Mouse (Mus musculus) kidney, adult 2 months (tissue): ENCODE measurements around the gene Pnpla3. TPM values are rescaled to one million over a fixed set of nuclear protein-coding genes. Genes with fewer than 3 reads are reported as not detected.

ENCODE experiments used
- DNase-seq: peaks from one replicate; pipeline ENCODE4 v3.0.0; 2021
- H3K27ac ChIP-seq: fragments of 200-500 bp; 2 replicates; pipeline ENCODE4 v1.5.1; 2012; ENCODE audit warnings: low read depth, low read length, control low read depth, inconsistent platforms; ENCODE audit not compliant: insufficient read depth
- H3K27me3 ChIP-seq: fragments of 200-500 bp; replicated peaks from 2 replicates; pipeline ENCODE4 v1.6.1; 2012; ENCODE audit warnings: mild to moderate bottlenecking, moderate library complexity, low read length, inconsistent platforms; ENCODE audit not compliant: control insufficient read depth, insufficient read depth
- H3K36me3 ChIP-seq: fragments of 200-500 bp; 2 replicates; pipeline ENCODE4 v1.6.1; 2012; ENCODE audit warnings: mild to moderate bottlenecking, moderate library complexity, low read length, inconsistent platforms; ENCODE audit not compliant: control insufficient read depth, insufficient read depth
- H3K4me1 ChIP-seq: fragments of 200-500 bp; 2 replicates; pipeline ENCODE4 v1.6.1; 2011; ENCODE audit warnings: low read length; ENCODE audit not compliant: control insufficient read depth, insufficient read depth
- H3K4me3 ChIP-seq: fragments of 200-500 bp; 2 replicates; pipeline ENCODE4 v1.5.1; 2011; ENCODE audit warnings: mild to moderate bottlenecking, low read depth, low read length, control low read depth; ENCODE audit not compliant: insufficient read depth
- CTCF ChIP-seq: fragments of 200-500 bp; conservative IDR thresholded peaks from 2 replicates; pipeline ENCODE4 v1.5.1; 2011; ENCODE audit warnings: low read depth, mild to moderate bottlenecking, control low read depth, low read length, moderate library complexity, mixed read lengths; ENCODE audit not compliant: insufficient read depth, insufficient read length
- POLR2A ChIP-seq: fragments of 200-500 bp; IDR thresholded peaks from one replicate; pipeline ENCODE4 v1.6.1; 2011; ENCODE audit warnings: low read depth, low read length, control low read depth
- WGBS: fragments of 180-500 bp; shearing (Covaris S2); methylation state at CpG from one replicate; pipeline ENCODE4 v1.1.7; 2018; 5-methylcytosine and 5-hydroxymethylcytosine counted together
- polyA plus RNA-seq: library from polyadenylated mRNA; depleted of rRNA; stranded (reverse); fragments of >200 nt; gene quantifications from 2 replicates; pipeline ENCODE4 v1.2.3, GENCODE M21; 2012

Gene Pnpla3
- polyA plus RNA-seq, 1 experiment: 28.4 TPM

GRCm38 (mm10) chr15:84192058-84192791 lies 24.6 kb downstream of the Pnpla3 start, which contains the start of gene Samm50:
Samm50 (plus strand) TSS chr15:84192241.
- no peaks in the 10 kb centered on the region for H3K27me3 ChIP-seq
- peaks cover 14% of the 10 kb centered on the region for H3K4me1 ChIP-seq
- H3K36me3 ChIP-seq: no peaks in the 10 kb centered on the region; the same call in 1 of the 2 replicates
- peak; percentile 97 for DNase-seq
- H3K4me3 ChIP-seq: peak within 1 kb of the TSS; percentile 68
- 4% methylated on average over 48 of the region's 48 CpGs for WGBS
- TF ChIP-seq CTCF: 0 out of 2 replicates have a peak, but pooled peaks have one; percentile 14
- TF ChIP-seq POLR2A: peak; percentile 76
- peak within 1 kb of the TSS; percentile 82 for H3K27ac ChIP-seq

GRCm38 (mm10) chr15:84196486-84197165 lies 29.0 kb downstream of the Pnpla3 start:
- Histone ChIP-seq H3K27ac (no peak overlapping the region), H3K36me3 (peaks cover 7% of the 10 kb centered on the region), H3K27me3 (no peaks in the 10 kb centered on the region), H3K4me1 (peaks cover 11% of the 10 kb centered on the region), H3K4me3 (no peak overlapping the region)
- DNase-seq: peak; percentile 40
- 53% methylated on average over 8 of the region's 8 CpGs for WGBS
- TF ChIP-seq POLR2A: no peak
- TF ChIP-seq CTCF: no peak

- H3K27ac ChIP-seq: no peak overlapping the region
- no peak overlapping the region for H3K4me3 ChIP-seq
- DNase-seq: no peak
- no peaks in the 10 kb centered on the region; the same call in none of the 2 replicates for H3K36me3 ChIP-seq
- H3K27me3 ChIP-seq: no peaks in the 10 kb centered on the region
- whole genome bisulfite sequencing: 97% methylated on average over 4 of the region's 4 CpGs
- TF ChIP-seq CTCF (no peak), POLR2A (no peak)
- H3K4me1 ChIP-seq: no peaks in the 10 kb centered on the region
Observed at GRCm38 (mm10) chr15:84207327-84207726, 39.7 kb downstream of the Pnpla3 start.

- no peaks in the 10 kb centered on the region for H3K27me3 ChIP-seq
- H3K4me3 ChIP-seq: no peak overlapping the region
- H3K36me3 ChIP-seq: no peaks in the 10 kb centered on the region; the same call in 1 of the 2 replicates
- DNase-seq: peak; percentile 37
- no peak overlapping the region for H3K27ac ChIP-seq
- 0 out of 2 replicates have a peak, but pooled peaks cover 3% of the 10 kb centered on the region for H3K4me1 ChIP-seq
- no peak for TF ChIP-seq POLR2A
- no peak for TF ChIP-seq CTCF
- 72% methylated on average over 11 of the region's 11 CpGs for WGBS
Observed at GRCm38 (mm10) chr15:84209517-84210412, 42.1 kb downstream of the Pnpla3 start.

GRCm38 (mm10) chr15:84210461-84210860 lies 42.8 kb downstream of the Pnpla3 start:
- Histone ChIP-seq H3K27me3 (no peaks in the 10 kb centered on the region), H3K27ac (no peak overlapping the region), H3K4me1 (peaks cover 3% of the 10 kb centered on the region; the same call in 1 of the 2 replicates), H3K36me3 (no peaks in the 10 kb centered on the region; the same call in 1 of the 2 replicates), H3K4me3 (no peak overlapping the region)
- WGBS: 92% methylated on average over 13 of the region's 13 CpGs
- TF ChIP-seq CTCF: no peak
- no peak for TF ChIP-seq POLR2A
- no peak for DNase-seq

- 89% methylated on average over 13 of the region's 13 CpGs for WGBS
Observed at GRCm38 (mm10) chr15:84210941-84211340, 43.3 kb downstream of the Pnpla3 start.

More at GRCm38 (mm10) chr15:84210941-84211340, 43.3 kb downstream of the Pnpla3 start:
- DNase-seq: no peak
- Histone ChIP-seq H3K4me3 (no peak overlapping the region), H3K27me3 (no peaks in the 10 kb centered on the region), H3K27ac (no peak overlapping the region), H3K4me1 (peaks cover 3% of the 10 kb centered on the region; the same call in 1 of the 2 replicates), H3K36me3 (no peaks in the 10 kb centered on the region; the same call in 1 of the 2 replicates)
- TF ChIP-seq CTCF: no peak
- TF ChIP-seq POLR2A: no peak
